Mouse (Mus musculus): ENCODE measurements around the gene Nudt16l1. TPM values are rescaled to one million over a fixed set of nuclear protein-coding genes. Genes with fewer than 3 reads are reported as not detected.

Gene Nudt16l1
- polyA plus RNA-seq, 1 experiment from 2014 or later = 53.6 TPM

- peak; percentile 98 for ATAC-seq (ENCODE audit: low read depth)
- DNase-seq = peak; percentile 92
- H3K9ac ChIP-seq = peak within 1 kb of the TSS; percentile 90
- H3K36me3 ChIP-seq = no peaks in the 10 kb centered on the region
- H3K4me3 ChIP-seq (replicated peaks) = peak within 1 kb of the TSS; percentile 87
- WGBS (ENCODE audit: insufficient replicate concordance) = under 1% methylated on average over 76 of the region's 76 CpGs
- no peaks in the 10 kb centered on the region for H3K27me3 ChIP-seq
- no peaks in the 10 kb centered on the region for H3K9me3 ChIP-seq (replicated peaks)
- peaks cover 30% of the 10 kb centered on the region for H3K4me1 ChIP-seq (replicated peaks)
- peak within 1 kb of the TSS; percentile 90 for H3K4me2 ChIP-seq
- H3K27ac ChIP-seq = peak within 1 kb of the TSS; percentile 89
Observed at GRCm38 (mm10) chr16:4963797-4964709, 25.5 kb downstream of the Nudt16l1 start, which contains the start of gene Anks3. Gene Anks3, minus strand, starts transcription at chr16:4964205.

GRCm38 (mm10) chr16:4964731-4965391 lies 26.3 kb downstream of the Nudt16l1 start:
- DNase-seq (no peak), ATAC-seq (ENCODE audit: low read depth) (no peak)
- peak overlapping the region; percentile 90 for H3K9ac ChIP-seq
- WGBS (ENCODE audit: insufficient replicate concordance) = 18% methylated on average over 13 of the region's 13 CpGs
- no peaks in the 10 kb centered on the region for H3K36me3 ChIP-seq
- no peaks in the 10 kb centered on the region for H3K27me3 ChIP-seq
- H3K4me3 ChIP-seq (replicated peaks) = peak overlapping the region; percentile 87
- H3K4me2 ChIP-seq = peak overlapping the region; percentile 90
- no peaks in the 10 kb centered on the region for H3K9me3 ChIP-seq (replicated peaks)
- peak overlapping the region; percentile 89 for H3K27ac ChIP-seq
- peaks cover 30% of the 10 kb centered on the region for H3K4me1 ChIP-seq (replicated peaks)

GRCm38 (mm10) chr16:4965392-4966129 lies 27.0 kb downstream of the Nudt16l1 start:
- ATAC-seq (ENCODE audit: low read depth) (no peak), DNase-seq (no peak)
- Histone ChIP-seq H3K9me3 (replicated peaks) (no peaks in the 10 kb centered on the region), H3K4me1 (replicated peaks) (peaks cover 30% of the 10 kb centered on the region), H3K27ac (no peak overlapping the region), H3K4me2 (peak overlapping the region; percentile 90), H3K9ac (no peak overlapping the region), H3K4me3 (replicated peaks) (peak overlapping the region; percentile 87), H3K27me3 (no peaks in the 10 kb centered on the region), H3K36me3 (no peaks in the 10 kb centered on the region)
- WGBS (ENCODE audit: insufficient replicate concordance) = 74% methylated on average over 8 of the region's 8 CpGs

GRCm38 (mm10) chr16:4968426-4968825 lies 29.9 kb downstream of the Nudt16l1 start:
- Histone ChIP-seq H3K9me3 (replicated peaks) (no peaks in the 10 kb centered on the region), H3K9ac (no peak overlapping the region), H3K4me1 (replicated peaks) (peaks cover 12% of the 10 kb centered on the region), H3K36me3 (no peaks in the 10 kb centered on the region), H3K4me2 (no peak overlapping the region), H3K27ac (no peak overlapping the region), H3K27me3 (no peaks in the 10 kb centered on the region), H3K4me3 (replicated peaks) (no peak overlapping the region)
- 56% methylated on average over 3 of the region's 3 CpGs for WGBS (ENCODE audit: insufficient replicate concordance)
- ATAC-seq (ENCODE audit: low read depth) (no peak), DNase-seq (no peak)

- WGBS (ENCODE audit: insufficient replicate concordance) = 35% methylated on average over 5 of the region's 5 CpGs
- H3K9ac ChIP-seq = no peak overlapping the region
- H3K27ac ChIP-seq = no peak overlapping the region
- H3K4me3 ChIP-seq (replicated peaks) = no peak overlapping the region
- peaks cover 11% of the 10 kb centered on the region for H3K4me1 ChIP-seq (replicated peaks)
- H3K9me3 ChIP-seq (replicated peaks) = no peaks in the 10 kb centered on the region
- ATAC-seq (ENCODE audit: low read depth) (no peak), DNase-seq (no peak)
- no peak overlapping the region for H3K4me2 ChIP-seq
- no peaks in the 10 kb centered on the region for H3K36me3 ChIP-seq
- no peaks in the 10 kb centered on the region for H3K27me3 ChIP-seq
Observed at GRCm38 (mm10) chr16:4969055-4969843, 30.7 kb downstream of the Nudt16l1 start.

- no peaks in the 10 kb centered on the region for H3K9me3 ChIP-seq (replicated peaks)
- H3K27ac ChIP-seq = no peak overlapping the region
- no peak overlapping the region for H3K4me2 ChIP-seq
- no peak for ATAC-seq (ENCODE audit: low read depth)
- no peaks in the 10 kb centered on the region for H3K36me3 ChIP-seq
- H3K27me3 ChIP-seq = no peaks in the 10 kb centered on the region
- no peak overlapping the region for H3K9ac ChIP-seq
- DNase-seq = no peak
- 36% methylated on average over 4 of the region's 4 CpGs for WGBS (ENCODE audit: insufficient replicate concordance)
- H3K4me1 ChIP-seq (replicated peaks) = no peaks in the 10 kb centered on the region
- H3K4me3 ChIP-seq (replicated peaks) = no peak overlapping the region
Observed at GRCm38 (mm10) chr16:4971626-4972025, 33.1 kb downstream of the Nudt16l1 start.

GRCm38 (mm10) chr16:4974521-4974920 lies 36.0 kb downstream of the Nudt16l1 start:
- no peak for DNase-seq
- Histone ChIP-seq H3K36me3 (no peaks in the 10 kb centered on the region), H3K4me1 (replicated peaks) (peaks cover 9% of the 10 kb centered on the region), H3K9me3 (replicated peaks) (no peaks in the 10 kb centered on the region), H3K27ac (no peak overlapping the region), H3K9ac (no peak overlapping the region), H3K27me3 (peaks cover 8% of the 10 kb centered on the region; the same call in 1 of the 2 replicates), H3K4me2 (no peak overlapping the region), H3K4me3 (replicated peaks) (no peak overlapping the region)
- WGBS (ENCODE audit: insufficient replicate concordance) = 78% methylated on average over 5 of the region's 5 CpGs
- no peak for ATAC-seq (ENCODE audit: low read depth)

GRCm38 (mm10) chr16:4976180-4976579 lies 37.6 kb downstream of the Nudt16l1 start:
- Histone ChIP-seq H3K9ac (no peak overlapping the region), H3K27ac (no peak overlapping the region), H3K27me3 (peaks cover 8% of the 10 kb centered on the region; the same call in 1 of the 2 replicates), H3K36me3 (no peaks in the 10 kb centered on the region), H3K4me1 (replicated peaks) (peaks cover 9% of the 10 kb centered on the region), H3K4me2 (no peak overlapping the region), H3K9me3 (replicated peaks) (no peaks in the 10 kb centered on the region), H3K4me3 (replicated peaks) (no peak overlapping the region)
- ATAC-seq (ENCODE audit: low read depth) = no peak
- 40% methylated on average over 2 of the region's 2 CpGs for WGBS (ENCODE audit: insufficient replicate concordance)
- no peak for DNase-seq

- WGBS (ENCODE audit: insufficient replicate concordance) = 40% methylated on average over 5 of the region's 5 CpGs
- ATAC-seq (ENCODE audit: low read depth) = peak; percentile 52; the same call in 1 of the 2 replicates
- peak; percentile 11 for DNase-seq
- H3K27ac ChIP-seq = no peak overlapping the region
- no peak overlapping the region for H3K4me2 ChIP-seq
- H3K9me3 ChIP-seq (replicated peaks) = no peaks in the 10 kb centered on the region
- peaks cover 8% of the 10 kb centered on the region; the same call in 1 of the 2 replicates for H3K27me3 ChIP-seq
- no peaks in the 10 kb centered on the region for H3K36me3 ChIP-seq
- no peak overlapping the region for H3K4me3 ChIP-seq (replicated peaks)
- H3K4me1 ChIP-seq (replicated peaks) = peaks cover 9% of the 10 kb centered on the region
- H3K9ac ChIP-seq = no peak overlapping the region
Observed at GRCm38 (mm10) chr16:4978275-4979051, 39.9 kb downstream of the Nudt16l1 start.

Measured in liver, embryonic 13.5 days (tissue).